Mouse (Mus musculus) ES-Bruce4 (cell line): ENCODE measurements around the gene Wee2. TPM values are rescaled to one million over a fixed set of nuclear protein-coding genes. Genes with fewer than 3 reads are reported as not detected.

ENCODE experiments used
- H3K27ac ChIP-seq: 2 replicates; pipeline ENCODE4 v1.5.1; 2012; ENCODE audit warnings: low read length, inconsistent platforms; ENCODE audit not compliant: insufficient read depth
- H3K27me3 ChIP-seq: 2 replicates; pipeline ENCODE4 v1.6.1; 2012; ENCODE audit warnings: mild to moderate bottlenecking, low read length, inconsistent platforms; ENCODE audit not compliant: control insufficient read depth, poor library complexity, insufficient read depth, severe bottlenecking
- H3K36me3 ChIP-seq: 2 replicates; pipeline ENCODE4 v1.6.1; 2012; ENCODE audit warnings: inconsistent platforms, mild to moderate bottlenecking, low read length, moderate library complexity; ENCODE audit not compliant: control insufficient read depth, poor library complexity, insufficient read depth, severe bottlenecking
- H3K4me1 ChIP-seq: one replicate; pipeline ENCODE4 v1.8.1; 2011; ENCODE audit warnings: low read length; ENCODE audit not compliant: control insufficient read depth, insufficient read depth
- H3K4me3 ChIP-seq: 2 replicates; pipeline ENCODE4 v1.5.1; 2011; ENCODE audit warnings: low read depth, mild to moderate bottlenecking, low read length
- H3K9ac ChIP-seq: 2 replicates; pipeline ENCODE4 v1.6.1; 2012; ENCODE audit warnings: low read depth, mild to moderate bottlenecking, inconsistent platforms; ENCODE audit not compliant: poor library complexity, severe bottlenecking
- H3K9me3 ChIP-seq: replicated peaks from 2 replicates; pipeline ENCODE4 v1.6.1; 2012; ENCODE audit warnings: mild to moderate bottlenecking, low read length, inconsistent platforms; ENCODE audit not compliant: control insufficient read depth, poor library complexity, insufficient read depth, severe bottlenecking
- CTCF ChIP-seq: IDR thresholded peaks from one replicate; pipeline ENCODE4 v1.8.1; 2011; ENCODE audit warnings: low read depth, low read length
- EP300 ChIP-seq: IDR thresholded peaks from 2 replicates; pipeline ENCODE4 v1.6.1; 2011; ENCODE audit warnings: low read depth, low read length; ENCODE audit not compliant: insufficient read depth
- POLR2A ChIP-seq: IDR thresholded peaks from one replicate; pipeline ENCODE4 v1.8.1; 2011; ENCODE audit warnings: low read length; ENCODE audit not compliant: insufficient read depth
- polyA plus RNA-seq: library from polyadenylated mRNA; stranded (reverse); fragments of >200 nt; gene quantifications from 2 replicates; pipeline ENCODE4 v1.2.4, GENCODE M21; 2011; ENCODE audit warnings: low read depth; ENCODE audit not compliant: missing spikeins, insufficient read depth, insufficient read length

Gene Wee2
- polyA plus RNA-seq, 1 experiment = not detected

DNA sequence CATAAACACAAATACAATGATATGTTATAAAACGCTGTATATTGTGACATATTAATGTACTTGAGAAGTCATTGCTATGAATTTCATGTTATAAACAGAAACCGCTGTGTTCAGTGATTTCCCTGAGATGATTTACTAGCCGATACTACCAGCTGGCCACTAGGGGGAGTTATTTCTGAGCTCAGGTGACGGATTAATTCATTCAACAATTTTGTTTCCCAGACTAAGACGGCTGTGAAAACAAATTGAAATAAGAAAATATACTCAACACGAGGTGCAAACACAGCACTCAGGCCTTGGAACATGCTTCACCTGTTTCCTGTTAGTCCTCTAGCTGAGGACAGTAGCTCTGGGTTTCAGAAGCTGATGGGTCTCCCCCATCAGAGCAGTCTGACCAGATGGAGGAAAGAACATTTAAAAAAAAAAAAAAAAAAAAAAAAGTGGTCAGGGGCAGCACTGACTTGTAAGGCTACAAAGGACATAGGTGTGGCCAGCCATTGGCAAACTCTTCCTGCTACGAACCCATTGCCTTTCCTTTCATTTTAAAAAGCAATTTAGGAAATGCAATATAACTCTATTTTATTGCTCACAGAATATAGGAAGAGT, 15.7 kb downstream of the Wee2 start:
- Histone ChIP-seq H3K9ac (no peak overlapping the region), H3K4me3 (no peak overlapping the region), H3K36me3 (no peaks in the 10 kb centered on the region), H3K27me3 (no peaks in the 10 kb centered on the region), H3K4me1 (no peaks in the 10 kb centered on the region), H3K27ac (no peak overlapping the region), H3K9me3 (no peaks in the 10 kb centered on the region)
- no peak for TF ChIP-seq POLR2A
- no peak for TF ChIP-seq EP300
- no peak for TF ChIP-seq CTCF

DNA sequence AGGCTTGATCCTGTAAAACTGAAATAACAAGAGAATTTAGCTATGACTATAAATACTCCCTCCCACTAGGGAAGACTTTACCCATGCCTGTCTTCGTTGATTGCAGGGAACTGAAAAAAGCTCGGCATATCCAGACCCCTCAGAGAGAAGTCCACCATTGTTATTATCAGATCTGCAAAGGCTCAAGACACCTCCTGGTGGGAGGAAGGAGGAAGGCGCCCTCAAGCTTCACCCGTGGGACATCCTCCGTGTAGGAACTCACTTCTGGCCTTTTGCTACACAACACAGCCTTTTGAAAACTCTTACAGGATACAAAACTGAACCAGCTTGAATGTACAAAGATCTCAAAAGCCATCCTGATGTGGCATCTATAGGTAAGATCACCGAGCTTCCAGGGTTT, 26.8 kb downstream of the Wee2 start:
- Histone ChIP-seq H3K9me3 (no peaks in the 10 kb centered on the region), H3K27me3 (no peaks in the 10 kb centered on the region), H3K27ac (no peak overlapping the region), H3K4me1 (no peaks in the 10 kb centered on the region), H3K36me3 (no peaks in the 10 kb centered on the region), H3K9ac (no peak overlapping the region), H3K4me3 (no peak overlapping the region)
- TF ChIP-seq CTCF (peak; percentile 18), POLR2A (no peak)

DNA sequence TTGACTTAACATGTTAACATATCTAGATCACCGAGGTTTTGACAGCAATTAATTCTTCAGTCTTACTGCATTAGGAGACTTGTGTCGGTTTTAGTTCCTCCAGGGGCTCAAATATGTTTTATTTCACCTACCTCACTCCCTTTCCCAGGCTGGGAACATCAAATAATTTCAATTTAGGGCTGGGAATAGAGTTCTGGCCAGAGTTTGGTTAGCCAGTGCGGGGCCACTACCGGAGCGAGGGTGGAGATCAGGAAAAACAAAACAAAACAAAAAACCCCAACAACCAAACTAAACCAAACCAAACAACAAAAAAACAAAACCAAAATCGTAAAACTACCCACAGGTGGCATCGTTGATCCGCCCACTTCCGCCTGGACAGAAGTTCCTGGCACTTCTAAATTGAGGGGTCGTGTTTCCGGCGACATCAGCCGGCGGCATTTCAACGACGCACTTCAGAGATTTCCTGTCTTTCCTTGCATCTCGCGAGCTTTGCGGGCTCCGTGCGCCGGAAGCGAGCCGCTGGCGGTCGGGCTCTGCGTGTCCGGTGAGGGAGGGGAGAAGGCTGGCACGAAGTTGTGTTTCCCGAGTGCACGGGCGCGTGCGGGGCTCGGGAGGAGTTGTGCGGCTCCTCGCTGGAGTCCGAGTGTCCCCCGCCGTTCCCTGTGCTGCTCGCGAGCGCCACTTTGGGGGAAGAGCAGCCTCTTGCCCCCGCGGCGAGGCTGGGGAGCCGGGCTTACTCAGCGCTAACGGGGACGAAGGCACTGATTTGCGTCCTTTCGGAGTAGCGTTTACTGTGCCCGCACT, 32.2 kb downstream of the Wee2 start, which contains the start of gene Ssbp1:
TSS of gene Ssbp1 (plus strand) at position 437 of the 804 bp plus-strand sequence.
- H3K36me3 ChIP-seq = peaks cover 23% of the 10 kb centered on the region
- TF ChIP-seq EP300 (0 out of 2 replicates have a peak, but pooled peaks have one; percentile 34), POLR2A (no peak), CTCF (no peak)

DNA sequence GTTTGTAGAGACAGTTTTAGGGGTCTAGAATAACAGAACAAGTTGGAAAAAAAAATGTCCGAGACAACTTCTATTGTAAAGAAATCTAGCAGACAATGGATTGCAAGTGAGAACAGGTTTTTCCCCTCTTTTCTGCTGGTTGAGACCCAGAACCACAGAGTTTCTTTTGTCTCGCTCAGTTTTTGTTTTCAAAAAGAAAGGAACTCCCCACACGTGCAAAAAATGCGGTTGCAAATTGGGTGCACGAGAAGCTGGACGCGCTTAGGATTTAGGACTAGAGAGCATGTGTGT, 32.8 kb downstream of the Wee2 start:
- Histone ChIP-seq H3K36me3 (peaks cover 28% of the 10 kb centered on the region), H3K27ac (peak overlapping the region; percentile 82), H3K4me3 (peak overlapping the region; percentile 97), H3K9me3 (no peaks in the 10 kb centered on the region), H3K9ac (peak overlapping the region; percentile 87), H3K4me1 (no peaks in the 10 kb centered on the region), H3K27me3 (no peaks in the 10 kb centered on the region)
- TF ChIP-seq POLR2A = no peak
- no peak for TF ChIP-seq CTCF
- TF ChIP-seq EP300 = no peak

More for the DNA sequence above, 32.2 kb downstream of the Wee2 start, which contains the start of gene Ssbp1:
- Histone ChIP-seq H3K27me3 (no peaks in the 10 kb centered on the region), H3K4me3 (peak within 1 kb of the TSS; percentile 97), H3K9ac (peak within 1 kb of the TSS; percentile 87), H3K4me1 (no peaks in the 10 kb centered on the region), H3K9me3 (no peaks in the 10 kb centered on the region), H3K27ac (peak within 1 kb of the TSS; percentile 82)

DNA sequence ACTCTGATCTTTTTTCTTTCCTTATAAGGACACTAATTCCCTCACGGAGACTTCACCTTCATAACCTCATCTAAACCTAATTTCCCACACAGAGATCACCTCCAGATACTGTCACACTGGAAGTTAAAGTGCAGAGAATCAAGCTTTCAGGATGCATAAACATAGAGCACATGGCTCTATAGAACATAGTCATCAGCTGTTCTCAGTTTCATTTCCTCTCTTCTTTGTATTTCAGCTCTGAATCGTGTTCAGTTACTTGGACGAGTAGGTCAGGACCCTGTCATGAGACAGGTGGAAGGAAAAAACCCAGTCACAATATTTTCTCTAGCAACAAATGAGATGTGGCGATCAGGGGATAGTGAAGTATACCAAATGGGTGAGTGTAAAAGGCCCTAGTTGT, 37.2 kb downstream of the Wee2 start:
- Histone ChIP-seq H3K9me3 (no peaks in the 10 kb centered on the region), H3K4me3 (no peak overlapping the region), H3K4me1 (no peaks in the 10 kb centered on the region), H3K27me3 (no peaks in the 10 kb centered on the region), H3K27ac (no peak overlapping the region), H3K36me3 (peaks cover 52% of the 10 kb centered on the region), H3K9ac (no peak overlapping the region)
- no peak for TF ChIP-seq CTCF
- TF ChIP-seq POLR2A = no peak
- no peak for TF ChIP-seq EP300

DNA sequence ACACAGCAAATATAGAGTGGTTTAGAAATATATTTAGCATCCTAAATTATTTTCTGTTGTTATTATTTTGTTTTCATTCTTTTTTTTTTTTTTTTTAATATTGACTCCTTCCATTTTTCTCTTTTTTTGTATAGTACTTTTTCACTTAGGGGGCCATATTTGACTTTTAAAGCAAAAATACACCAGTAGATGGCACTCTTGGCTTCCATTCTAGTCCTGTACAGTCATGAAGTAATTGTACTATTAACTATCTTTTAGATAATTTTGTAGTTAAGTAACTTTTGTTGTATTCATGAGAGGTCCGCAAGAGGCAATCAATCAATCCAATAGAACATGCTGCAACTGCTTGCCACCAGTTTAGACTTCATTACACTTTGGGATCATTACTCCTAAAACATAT, 40.8 kb downstream of the Wee2 start:
- Histone ChIP-seq H3K9ac (no peak overlapping the region), H3K27me3 (no peaks in the 10 kb centered on the region), H3K4me3 (no peak overlapping the region), H3K4me1 (no peaks in the 10 kb centered on the region), H3K9me3 (no peaks in the 10 kb centered on the region), H3K27ac (no peak overlapping the region), H3K36me3 (peaks cover 66% of the 10 kb centered on the region)
- TF ChIP-seq EP300 (no peak), POLR2A (no peak), CTCF (no peak)
